Mouse (Mus musculus): ENCODE data around the gene Crtc3. TPM values are rescaled to one million over a fixed set of nuclear protein-coding genes. Genes with fewer than 3 reads are reported as not detected.

Crtc3 gene
- polyA plus RNA-seq, 1 experiment: 43.6 TPM

DNA sequence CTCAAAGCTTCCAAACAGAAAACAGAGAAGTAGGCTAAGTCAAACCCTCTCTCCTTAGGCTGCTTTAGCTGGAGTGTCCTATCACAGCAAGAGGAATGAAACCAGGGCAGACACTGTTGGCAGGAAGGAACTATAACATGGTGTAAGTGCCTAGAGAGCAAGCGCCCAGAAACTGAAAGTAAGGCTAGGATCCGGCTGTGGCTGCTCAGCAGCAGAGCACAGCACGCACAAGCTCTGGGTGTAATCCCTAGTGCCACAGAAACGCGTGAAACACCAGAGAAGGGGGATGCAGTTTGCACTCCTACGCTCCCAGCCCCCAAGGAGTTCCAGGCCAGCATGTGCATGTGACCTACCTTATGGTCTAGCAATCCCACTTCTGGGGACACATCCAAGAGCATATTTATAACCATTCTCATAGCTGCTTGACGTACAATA is 41.2 kb downstream of the Crtc3 start:
- peak; percentile 64 for DNase-seq
- H3K4me1 ChIP-seq (replicated peaks; ENCODE audit: control insufficient read depth, insufficient read depth, low read length): peaks cover 29% of the 10 kb centered on the region
- H3K4me3 ChIP-seq (ENCODE audit: control insufficient read depth, insufficient read depth, low read length): peak overlapping the region; percentile 37
- H3K36me3 ChIP-seq (ENCODE audit: control insufficient read depth, insufficient read depth, low read length): no peaks in the 10 kb centered on the region
- H3K27me3 ChIP-seq (ENCODE audit: control insufficient read depth, insufficient read depth, low read length): no peaks in the 10 kb centered on the region
- 6% methylated on average over 7 of the region's 7 CpGs for WGBS
- 0 out of 2 replicates have a peak, but pooled peaks have one; percentile 26 for TF ChIP-seq POLR2A (IDR thresholded peaks at IDR 0.05; ENCODE audit: control insufficient read depth, extremely low read depth, insufficient read depth, low read length, poor library complexity)
- TF ChIP-seq CTCF (IDR thresholded peaks at IDR 0.05; ENCODE audit: borderline replicate concordance, control insufficient read depth, extremely low read depth, insufficient read depth, low read length, poor library complexity): no peak
- H3K27ac ChIP-seq (ENCODE audit: control insufficient read depth, insufficient read depth, low read length): peak overlapping the region; percentile 83

DNA sequence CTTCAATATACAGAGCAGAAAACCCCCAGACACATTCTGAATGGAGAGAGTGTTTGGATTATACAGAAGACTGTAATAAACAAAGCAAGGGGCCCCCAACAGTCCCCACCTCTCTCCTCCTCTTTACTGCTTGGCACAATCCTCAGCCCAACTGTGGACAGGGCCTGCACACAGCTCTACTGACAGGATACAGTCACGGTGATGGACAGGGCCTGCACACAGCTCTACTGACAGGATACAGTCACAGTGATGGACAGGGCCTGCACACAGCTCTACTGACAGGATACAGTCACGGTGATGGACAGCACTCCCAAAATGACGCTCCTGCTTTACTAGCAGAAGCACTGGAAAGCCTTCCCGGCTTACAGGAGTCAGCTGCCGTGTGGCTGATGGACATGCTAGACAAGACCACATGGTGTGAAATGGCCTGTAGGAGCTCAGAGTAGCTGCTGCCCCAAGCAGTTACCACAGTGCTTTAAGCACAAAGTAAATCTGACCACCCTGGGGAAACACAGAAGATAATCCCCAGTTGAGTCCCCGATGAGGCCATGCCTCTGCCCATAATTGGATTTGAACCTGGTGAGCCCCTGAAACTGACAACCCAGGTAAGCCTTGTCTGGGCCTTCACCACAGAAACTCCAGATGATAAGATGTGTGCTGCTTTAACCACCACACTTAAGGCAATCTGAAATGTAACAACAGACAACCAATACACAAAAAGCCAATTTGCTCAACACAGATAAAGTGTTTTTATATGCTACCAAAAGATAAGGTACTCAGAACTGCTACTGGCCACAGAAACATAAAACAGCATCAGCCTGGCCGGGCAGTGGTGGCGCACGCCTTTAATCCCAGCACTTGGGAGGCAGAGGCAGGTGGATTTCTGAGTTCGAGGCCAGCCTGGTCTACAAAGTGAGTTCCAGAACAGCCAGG is 42.3 kb downstream of the Crtc3 start:
- Histone ChIP-seq H3K27me3 (ENCODE audit: control insufficient read depth, insufficient read depth, low read length) (no peaks in the 10 kb centered on the region), H3K27ac (ENCODE audit: control insufficient read depth, insufficient read depth, low read length) (no peak overlapping the region), H3K4me1 (replicated peaks; ENCODE audit: control insufficient read depth, insufficient read depth, low read length) (peaks cover 34% of the 10 kb centered on the region), H3K4me3 (ENCODE audit: control insufficient read depth, insufficient read depth, low read length) (no peak overlapping the region), H3K36me3 (ENCODE audit: control insufficient read depth, insufficient read depth, low read length) (no peaks in the 10 kb centered on the region)
- whole genome bisulfite sequencing: 94% methylated on average over 10 of the region's 10 CpGs
- no peak for DNase-seq
- no peak for TF ChIP-seq CTCF (IDR thresholded peaks at IDR 0.05; ENCODE audit: borderline replicate concordance, control insufficient read depth, extremely low read depth, insufficient read depth, low read length, poor library complexity)
- no peak for TF ChIP-seq POLR2A (IDR thresholded peaks at IDR 0.05; ENCODE audit: control insufficient read depth, extremely low read depth, insufficient read depth, low read length, poor library complexity)

DNA sequence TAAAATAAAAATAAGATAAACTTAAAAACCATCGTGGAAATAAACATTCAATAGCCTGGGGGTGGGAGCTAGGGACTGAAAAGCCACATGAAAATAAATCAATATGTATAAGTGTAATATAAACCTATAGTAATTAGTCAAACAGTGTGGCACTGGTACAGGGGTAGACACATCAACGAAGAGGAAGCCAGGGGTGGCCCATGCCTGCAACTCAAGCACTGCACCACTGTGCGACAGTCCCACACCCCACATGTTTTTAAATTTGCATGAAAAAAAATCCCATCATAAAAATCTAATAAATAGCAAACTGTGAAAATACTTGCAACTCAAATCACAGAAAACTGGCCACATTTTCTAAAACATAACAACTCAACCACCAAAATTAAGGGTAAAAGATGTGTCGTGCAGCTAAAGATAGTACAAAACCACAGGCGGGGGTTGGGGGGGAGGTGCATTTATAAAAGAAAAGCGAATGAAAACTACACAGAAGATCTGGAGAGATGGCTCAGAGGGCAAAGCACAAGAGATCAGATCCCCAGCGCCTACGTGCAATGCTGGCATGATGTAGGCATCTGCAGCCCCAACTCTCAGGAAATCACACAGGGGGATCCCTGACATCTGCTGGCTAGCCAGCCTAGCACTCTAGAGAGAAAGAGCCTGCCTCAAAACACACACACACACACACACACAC is 45.6 kb downstream of the Crtc3 start:
- no peaks in the 10 kb centered on the region for H3K36me3 ChIP-seq (ENCODE audit: control insufficient read depth, insufficient read depth, low read length)
- H3K4me1 ChIP-seq (replicated peaks; ENCODE audit: control insufficient read depth, insufficient read depth, low read length): peaks cover 41% of the 10 kb centered on the region
- no peaks in the 10 kb centered on the region for H3K27me3 ChIP-seq (ENCODE audit: control insufficient read depth, insufficient read depth, low read length)
- H3K4me3 ChIP-seq (ENCODE audit: control insufficient read depth, insufficient read depth, low read length): no peak overlapping the region
- no peak for TF ChIP-seq POLR2A (IDR thresholded peaks at IDR 0.05; ENCODE audit: control insufficient read depth, extremely low read depth, insufficient read depth, low read length, poor library complexity)
- no peak for TF ChIP-seq CTCF (IDR thresholded peaks at IDR 0.05; ENCODE audit: borderline replicate concordance, control insufficient read depth, extremely low read depth, insufficient read depth, low read length, poor library complexity)
- DNase-seq: peak; percentile 50
- WGBS: 5% methylated on average over 8 of the region's 8 CpGs
- peak overlapping the region; percentile 32 for H3K27ac ChIP-seq (ENCODE audit: control insufficient read depth, insufficient read depth, low read length)

DNA sequence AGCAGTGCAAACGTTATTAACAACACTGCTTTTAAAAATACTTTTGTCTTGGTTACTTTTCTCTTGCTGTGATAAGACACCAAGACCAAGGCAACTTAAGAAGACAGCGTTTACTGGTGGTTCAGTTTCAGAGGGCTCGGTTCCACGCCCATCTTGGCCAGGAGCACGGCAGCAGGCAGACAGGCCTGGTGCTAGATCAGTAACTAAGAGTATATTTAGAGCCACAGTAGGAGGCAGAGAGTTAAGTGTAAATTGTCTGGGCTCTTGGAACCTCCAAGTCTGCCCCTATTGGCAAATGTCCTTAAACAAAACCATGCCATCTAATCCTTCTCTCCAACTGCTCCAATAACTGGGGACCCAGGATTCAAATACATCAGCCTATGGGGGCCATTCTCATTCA is 46.1 kb downstream of the Crtc3 start:
- DNase-seq: no peak
- Histone ChIP-seq H3K27ac (ENCODE audit: control insufficient read depth, insufficient read depth, low read length) (no peak overlapping the region), H3K4me3 (ENCODE audit: control insufficient read depth, insufficient read depth, low read length) (no peak overlapping the region), H3K27me3 (ENCODE audit: control insufficient read depth, insufficient read depth, low read length) (no peaks in the 10 kb centered on the region), H3K4me1 (replicated peaks; ENCODE audit: control insufficient read depth, insufficient read depth, low read length) (peaks cover 44% of the 10 kb centered on the region), H3K36me3 (ENCODE audit: control insufficient read depth, insufficient read depth, low read length) (no peaks in the 10 kb centered on the region)
- TF ChIP-seq CTCF (IDR thresholded peaks at IDR 0.05; ENCODE audit: borderline replicate concordance, control insufficient read depth, extremely low read depth, insufficient read depth, low read length, poor library complexity) (no peak), POLR2A (IDR thresholded peaks at IDR 0.05; ENCODE audit: control insufficient read depth, extremely low read depth, insufficient read depth, low read length, poor library complexity) (no peak)
- 54% methylated on average over 5 of the region's 5 CpGs for WGBS

DNA sequence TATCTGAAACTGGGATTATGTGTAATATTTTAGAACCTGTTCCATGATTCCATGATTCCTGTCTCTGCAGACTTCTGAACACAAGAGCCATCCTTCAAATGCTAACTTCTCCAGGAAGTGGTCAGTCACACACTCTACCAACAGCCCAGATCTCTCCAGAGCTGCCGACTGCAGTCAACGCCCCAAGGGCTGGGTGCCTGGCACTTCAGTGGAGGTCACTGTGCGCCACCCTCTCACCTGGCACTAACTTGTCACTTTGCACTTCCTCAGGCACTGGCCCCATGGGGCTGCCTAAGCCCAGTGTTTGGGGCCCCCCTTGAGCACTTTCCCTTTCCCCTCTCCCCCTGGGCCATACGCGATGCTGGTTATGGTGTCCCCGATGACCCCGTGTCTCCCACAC is 46.8 kb downstream of the Crtc3 start:
- 59% methylated on average over 7 of the region's 7 CpGs for WGBS
- H3K4me1 ChIP-seq (replicated peaks; ENCODE audit: control insufficient read depth, insufficient read depth, low read length): peaks cover 50% of the 10 kb centered on the region
- H3K36me3 ChIP-seq (ENCODE audit: control insufficient read depth, insufficient read depth, low read length): no peaks in the 10 kb centered on the region
- no peak overlapping the region for H3K27ac ChIP-seq (ENCODE audit: control insufficient read depth, insufficient read depth, low read length)
- DNase-seq: no peak
- H3K27me3 ChIP-seq (ENCODE audit: control insufficient read depth, insufficient read depth, low read length): no peaks in the 10 kb centered on the region
- TF ChIP-seq CTCF (IDR thresholded peaks at IDR 0.05; ENCODE audit: borderline replicate concordance, control insufficient read depth, extremely low read depth, insufficient read depth, low read length, poor library complexity) (no peak), POLR2A (IDR thresholded peaks at IDR 0.05; ENCODE audit: control insufficient read depth, extremely low read depth, insufficient read depth, low read length, poor library complexity) (no peak)
- no peak overlapping the region for H3K4me3 ChIP-seq (ENCODE audit: control insufficient read depth, insufficient read depth, low read length)

DNA sequence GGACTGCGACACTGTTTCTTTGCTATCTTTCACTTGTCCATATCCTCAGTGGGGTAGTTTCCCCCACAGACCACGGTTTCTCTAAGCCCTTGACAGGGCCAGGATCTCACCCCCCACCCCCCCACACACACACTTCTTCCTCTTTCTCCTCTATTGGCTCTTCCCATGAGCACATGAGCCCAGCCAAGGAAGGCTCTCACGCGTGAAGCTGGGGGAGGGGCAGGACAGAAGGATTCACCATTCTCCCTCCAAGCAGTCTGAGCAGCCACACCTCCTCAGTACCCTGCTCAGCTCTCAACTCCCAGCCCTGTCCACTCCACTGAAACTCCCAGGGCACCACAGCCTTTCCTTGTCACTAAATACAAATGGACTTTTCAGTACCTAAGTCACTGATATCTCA is 47.2 kb downstream of the Crtc3 start:
- no peaks in the 10 kb centered on the region for H3K36me3 ChIP-seq (ENCODE audit: control insufficient read depth, insufficient read depth, low read length)
- no peak overlapping the region for H3K27ac ChIP-seq (ENCODE audit: control insufficient read depth, insufficient read depth, low read length)
- WGBS: 28% methylated on average over 4 of the region's 4 CpGs
- H3K4me3 ChIP-seq (ENCODE audit: control insufficient read depth, insufficient read depth, low read length): no peak overlapping the region
- DNase-seq: no peak
- H3K4me1 ChIP-seq (replicated peaks; ENCODE audit: control insufficient read depth, insufficient read depth, low read length): peaks cover 53% of the 10 kb centered on the region
- H3K27me3 ChIP-seq (ENCODE audit: control insufficient read depth, insufficient read depth, low read length): no peaks in the 10 kb centered on the region
- no peak for TF ChIP-seq POLR2A (IDR thresholded peaks at IDR 0.05; ENCODE audit: control insufficient read depth, extremely low read depth, insufficient read depth, low read length, poor library complexity)

Data from thymus, adult 2 months (tissue).